Mouse (Mus musculus): ENCODE results near the gene Auts2.

- TF ChIP-seq CTCF (conservative IDR thresholded peaks at IDR 0.05; ENCODE audit: insufficient read depth, insufficient read length, low read depth, low read length) (no peak), POLR2A (IDR thresholded peaks at IDR 0.05; ENCODE audit: low read depth, low read length) (no peak)
These were observed 614.4 kb downstream of the Auts2 start for GRCm38 (mm10) chr5:131928696-131929095.

Data from kidney, adult 2 months (tissue).